Comparison of ENCODE assay signal across 8 mouse cellular contexts in genomic region chr12:11196142-11196597, GRCm38 (mm10). TPM values are rescaled to one million over a fixed set of nuclear protein-coding genes. Genes with fewer than 3 reads are reported as not detected.
A peak's percentile ranks its signal among the peaks of the same experiment; 100 is the strongest.
DNase-seq lines count a peak whose midpoint lies in the region; ATAC-seq lines count a peak whose summit lies in the region.

No protein-coding gene starts in this region.

- ATAC-seq in activated CD4-positive, CD25-positive, alpha-beta regulatory T cell, adult 4 months = peak; percentile 90
- ATAC-seq in intestine, embryonic 14.5 days (replicated peaks; ENCODE audit: low FRiP score, low TSS enrichment, low read depth) = peak; percentile 47; the same call in 1 of the 2 replicates

- peak; percentile 75 for DNase-seq in embryo, embryonic 10 days (ENCODE audit: low spot score)
- DNase-seq in gastrocnemius, postnatal 36 days = peak; percentile 66 to 82
- peak; percentile 93 for DNase-seq in intestine, embryonic 14.5 days (ENCODE audit: low spot score)
- peak; percentile 65 for DNase-seq in left cerebral cortex, postnatal 36 days (ENCODE audit: low spot score in 2 of 2)
- DNase-seq in mesoderm, embryonic 11.5 days (ENCODE audit: low read depth, low spot score) = peak; percentile 71
- DNase-seq in right cerebral cortex, postnatal 25 days = peak; percentile 58
- peak; percentile 73 for DNase-seq in urinary bladder, postnatal 25 days (ENCODE audit: low spot score)

- H3K36me3 ChIP-seq in intestine, embryonic 14.5 days (ENCODE audit: control insufficient read depth, insufficient read depth, low read length) = no peaks in the 10 kb centered on the region

- H3K4me3 ChIP-seq in intestine, embryonic 14.5 days (ENCODE audit: low read depth, low read length) = no peak overlapping the region

- intact Hi-C loops in gastrocnemius, postnatal 36 days (cut with DNase I) = loop anchor here (5.0 kb wide), 3 partner anchors 71 to 141 kb away; partner anchors contain the start of genes Gen1 and Smc6
- intact Hi-C loops in left cerebral cortex, postnatal 36 days (cut with DNase I) = loop anchor here (5.0 kb wide), 2 partner anchors 71 to 951 kb away; partner anchors contain the start of genes Gen1 and Smc6

- H3K4me1 ChIP-seq in intestine, embryonic 14.5 days (replicated peaks; ENCODE audit: control insufficient read depth, insufficient read depth, low read length) = no peaks in the 10 kb centered on the region

- no peaks in the 10 kb centered on the region for H3K9me3 ChIP-seq in intestine, embryonic 14.5 days (ENCODE audit: control insufficient read depth, low read length)

- H3K27me3 ChIP-seq in intestine, embryonic 14.5 days (replicated peaks; ENCODE audit: control insufficient read depth, insufficient read depth, low read length) = no peaks in the 10 kb centered on the region

- H3K4me2 ChIP-seq in intestine, embryonic 14.5 days (ENCODE audit: low read length) = peak overlapping the region; percentile 18

- no peak overlapping the region for H3K27ac ChIP-seq in intestine, embryonic 14.5 days (ENCODE audit: low read depth)

- 6% methylated on average over 18 of the region's 19 CpGs for WGBS in intestine, embryonic 14.5 days

- H3K9ac ChIP-seq in intestine, embryonic 14.5 days (ENCODE audit: low read length) = no peak overlapping the region

RNA-seq across cellular contexts. Expression of gene Msgn1, which starts 12.6 kb away (rescaled TPM):
- polyA plus RNA-seq in activated CD4-positive, CD25-positive, alpha-beta regulatory T cell, adult 4 months (2017; shearing (Covaris generic)) = not detected
- total RNA-seq in gastrocnemius, postnatal 36 days (2021) = not detected
- not detected in 2 replicates for polyA plus RNA-seq in intestine, embryonic 14.5 days (2014; fragmentation: Nextera tagmentation; extraction: Ambion mirVana)
- not detected for total RNA-seq in left cerebral cortex, postnatal 36 days (2021)

RNA-seq across cellular contexts. Expression of gene Kcns3, which starts 45.3 kb away (rescaled TPM):
- polyA plus RNA-seq in activated CD4-positive, CD25-positive, alpha-beta regulatory T cell, adult 4 months (2017; shearing (Covaris generic)) = not detected
- under 1 TPM; 0.46 to 0.49 TPM for total RNA-seq in gastrocnemius, postnatal 36 days (2021)
- 2.4 and 3.3 TPM in 2 replicates for polyA plus RNA-seq in intestine, embryonic 14.5 days (2014; fragmentation: Nextera tagmentation; extraction: Ambion mirVana)
- 1 to 10 TPM; 6.9 to 9.3 TPM for total RNA-seq in left cerebral cortex, postnatal 36 days (2021)

Comparison
In these comparisons a context has a peak if more than half of its experiments do, and no peak if none do; other contexts are left out.
1. RNA of gene Kcns3, which starts 45.3 kb away (total RNA-seq): 6.9 to 9.3 TPM in left cerebral cortex, postnatal 36 days; 0.46 to 0.49 TPM in gastrocnemius, postnatal 36 days; every median in the first group is over 4 times any median in the second.
2. Peak in every context shown above with its lines, with median percentiles within 50 percentile points of each other: DNase-seq.